Mouse (Mus musculus): ENCODE results near the gene Paox.

The Paox gene

DNA sequence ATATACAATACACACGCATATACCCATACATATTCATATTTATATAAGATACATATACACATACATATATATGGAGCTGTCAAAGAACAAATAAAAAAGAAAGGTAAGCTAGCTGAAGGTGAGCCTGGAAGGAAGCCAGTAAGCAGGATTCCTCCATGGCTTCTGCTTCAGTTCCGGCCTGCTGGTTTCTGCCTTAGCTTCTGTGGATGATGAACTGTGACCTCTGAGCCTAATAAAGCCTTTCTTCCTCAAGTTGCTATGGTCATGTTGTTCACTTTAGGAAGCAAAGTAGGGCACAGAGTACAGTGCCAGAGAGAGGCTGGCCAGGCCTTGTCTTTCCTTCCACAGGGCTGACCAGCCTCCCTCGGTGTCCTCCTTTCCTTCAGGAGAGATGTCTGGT, 55.3 kb downstream of the Paox start:
- no peak for DNase-seq (ENCODE audit: low spot score in 2 of 2)

DNA sequence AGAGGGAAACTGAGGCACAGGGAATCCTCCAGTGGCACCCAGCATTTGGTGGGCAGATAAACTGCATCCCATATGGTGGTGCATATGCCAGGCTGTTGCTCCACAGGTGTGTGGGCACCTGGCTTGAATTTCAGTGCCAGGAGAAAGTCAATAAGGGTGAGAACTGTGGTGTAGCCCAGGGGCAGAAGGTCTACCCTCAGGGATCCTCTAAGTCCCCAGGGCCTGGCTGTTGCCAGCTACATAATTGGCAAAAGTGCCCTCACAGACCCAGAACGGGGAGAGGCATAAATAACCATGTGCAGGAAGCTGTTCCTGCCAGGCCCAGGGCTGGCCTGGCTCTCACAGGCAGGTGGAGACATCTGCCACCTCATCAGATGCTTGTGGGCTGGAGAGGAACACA, 57.3 kb downstream of the Paox start, which contains the start of gene Olfr523:
Olfr523 (plus strand) TSS at position 282 of the 400 bp plus-strand sequence.
- DNase-seq (ENCODE audit: low spot score in 2 of 2): no peak

- DNase-seq (ENCODE audit: low spot score in 2 of 2): no peak
Measured at GRCm38 (mm10) chr7:140179176-140179575, 63.6 kb downstream of the Paox start.

DNA sequence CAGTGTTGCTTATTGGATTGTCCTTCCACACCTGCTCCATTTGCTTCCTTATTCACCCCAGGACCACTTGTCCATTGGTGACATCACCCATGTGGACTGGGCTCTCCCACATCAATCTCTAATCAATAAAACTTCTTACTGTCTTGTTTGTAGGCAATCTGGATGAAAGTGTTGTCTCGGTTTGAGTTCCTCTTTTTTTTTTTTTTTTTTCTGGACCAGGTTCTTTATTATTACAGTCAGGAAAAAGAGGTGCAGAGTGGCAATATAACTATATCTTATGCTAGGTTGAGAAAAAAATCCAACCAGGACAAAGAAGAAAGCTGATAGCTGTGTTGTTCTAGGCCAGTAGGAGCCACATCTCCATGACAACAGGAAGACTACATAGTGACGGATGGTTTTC, 65.1 kb downstream of the Paox start:
- no peak for DNase-seq (ENCODE audit: low spot score in 2 of 2)

DNA sequence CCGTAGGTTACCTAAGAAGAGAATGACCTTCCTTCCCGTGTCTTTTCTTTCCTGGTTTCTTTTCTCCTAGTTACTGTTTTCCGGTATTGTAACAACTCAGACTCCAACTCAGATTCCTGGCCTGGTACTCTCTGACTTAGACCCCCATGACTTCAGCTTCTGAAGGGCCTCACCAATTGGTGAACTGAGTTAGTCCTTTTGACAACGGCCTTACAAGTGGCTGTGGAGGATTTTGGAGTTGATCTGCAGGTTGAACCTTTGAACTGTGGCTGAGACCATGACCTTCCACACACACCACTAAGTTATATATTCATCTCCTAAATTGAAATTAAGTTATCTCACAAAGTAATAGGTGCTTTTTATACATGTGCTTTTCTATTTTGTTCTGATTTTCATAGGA, 68.6 kb downstream of the Paox start:
- no peak for DNase-seq (ENCODE audit: low spot score in 2 of 2)

All from spleen, postnatal 10 days (tissue).